Mouse (Mus musculus) large intestine, adult 2 months (tissue): ENCODE results near the gene Gm28305. TPM values are rescaled to one million over a fixed set of nuclear protein-coding genes. Genes with fewer than 3 reads are reported as not detected.

Experiments used
- DNase-seq: peaks from one replicate; pipeline ENCODE4 v3.0.0-alpha.2; 2012; ENCODE audit warnings: low read depth, low spot score
- WGBS: fragments of 180-500 bp; shearing (Covaris S2); methylation state at CpG from one replicate; pipeline ENCODE4 v1.1.7; 2018; 5-methylcytosine and 5-hydroxymethylcytosine counted together
- polyA plus RNA-seq: library from polyadenylated mRNA; depleted of rRNA; stranded (reverse); fragments of >200 nt; gene quantifications from 2 replicates; pipeline ENCODE4 v1.2.3, GENCODE M21; 2012; rRNA removed

Gm28305 gene
- not detected in 2 replicates for polyA plus RNA-seq

DNA sequence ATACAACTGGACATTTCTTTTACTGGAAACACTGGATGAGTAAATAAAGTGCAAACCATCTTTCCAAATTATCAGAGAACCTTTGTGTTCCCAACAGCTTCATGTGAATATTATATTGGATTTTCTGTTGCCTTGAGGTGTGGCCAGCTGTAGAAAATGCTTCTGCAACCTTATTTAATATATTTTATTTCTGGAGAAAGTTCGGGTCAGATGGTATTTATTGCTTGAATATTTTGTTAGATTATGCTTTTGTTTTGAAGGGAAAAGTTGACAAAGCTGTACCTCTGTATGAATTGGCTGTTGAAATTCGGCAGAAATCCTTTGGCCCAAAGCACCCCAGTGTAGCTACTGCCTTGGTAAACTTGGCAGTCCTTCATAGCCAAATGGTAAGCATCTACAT lies at the start of gene Gm28305:
Gene Gm28305, plus strand, starts transcription at position 301 of the 400 bp plus-strand sequence.
- no peak for DNase-seq
- 66% methylated on average over 2 of the region's 2 CpGs for WGBS

DNA sequence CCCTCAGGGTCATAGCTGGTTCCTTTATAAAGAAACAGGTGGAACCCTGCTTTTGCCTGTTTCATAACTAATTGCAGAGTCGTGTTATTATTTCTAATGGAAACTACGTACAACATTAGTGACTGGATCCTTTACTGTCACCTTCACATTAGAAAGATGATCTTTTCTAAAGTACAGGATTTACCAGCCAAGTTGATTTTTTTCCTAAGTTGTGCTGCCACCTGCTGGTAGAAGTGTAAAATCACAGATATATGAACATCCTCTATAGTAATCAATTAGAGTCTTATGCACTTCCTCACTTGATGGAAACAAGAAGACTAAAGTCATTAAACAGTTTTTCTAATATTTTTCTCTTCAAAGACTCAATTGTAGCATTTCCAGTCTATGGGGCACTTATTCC lies 44.0 kb upstream of the Gm28305 start:
- peak; percentile 65 for DNase-seq
- 2% methylated on average over 2 of the region's 2 CpGs for WGBS

DNA sequence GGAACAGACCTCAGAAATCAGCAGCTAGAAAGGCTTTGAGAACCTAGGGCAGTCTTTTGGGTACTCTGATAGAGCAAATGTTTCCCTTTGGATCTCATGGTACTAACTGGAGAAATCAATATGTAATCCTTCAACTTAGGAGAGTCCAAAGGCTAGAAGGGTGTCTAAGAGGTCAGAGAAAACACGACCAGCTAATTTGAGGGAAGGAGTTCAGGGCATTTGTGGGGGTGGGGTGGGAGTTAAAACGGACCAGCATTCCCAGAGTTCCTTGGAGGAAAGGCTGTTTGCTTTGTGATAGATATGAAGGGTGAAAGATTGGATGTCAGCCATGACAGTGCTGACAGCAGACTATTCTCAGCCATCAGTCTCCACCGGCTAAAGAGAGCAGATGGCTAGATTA lies 39.9 kb upstream of the Gm28305 start:
- WGBS, result 39% methylated on average over 3 of the region's 3 CpGs
- DNase-seq, result no peak

DNA sequence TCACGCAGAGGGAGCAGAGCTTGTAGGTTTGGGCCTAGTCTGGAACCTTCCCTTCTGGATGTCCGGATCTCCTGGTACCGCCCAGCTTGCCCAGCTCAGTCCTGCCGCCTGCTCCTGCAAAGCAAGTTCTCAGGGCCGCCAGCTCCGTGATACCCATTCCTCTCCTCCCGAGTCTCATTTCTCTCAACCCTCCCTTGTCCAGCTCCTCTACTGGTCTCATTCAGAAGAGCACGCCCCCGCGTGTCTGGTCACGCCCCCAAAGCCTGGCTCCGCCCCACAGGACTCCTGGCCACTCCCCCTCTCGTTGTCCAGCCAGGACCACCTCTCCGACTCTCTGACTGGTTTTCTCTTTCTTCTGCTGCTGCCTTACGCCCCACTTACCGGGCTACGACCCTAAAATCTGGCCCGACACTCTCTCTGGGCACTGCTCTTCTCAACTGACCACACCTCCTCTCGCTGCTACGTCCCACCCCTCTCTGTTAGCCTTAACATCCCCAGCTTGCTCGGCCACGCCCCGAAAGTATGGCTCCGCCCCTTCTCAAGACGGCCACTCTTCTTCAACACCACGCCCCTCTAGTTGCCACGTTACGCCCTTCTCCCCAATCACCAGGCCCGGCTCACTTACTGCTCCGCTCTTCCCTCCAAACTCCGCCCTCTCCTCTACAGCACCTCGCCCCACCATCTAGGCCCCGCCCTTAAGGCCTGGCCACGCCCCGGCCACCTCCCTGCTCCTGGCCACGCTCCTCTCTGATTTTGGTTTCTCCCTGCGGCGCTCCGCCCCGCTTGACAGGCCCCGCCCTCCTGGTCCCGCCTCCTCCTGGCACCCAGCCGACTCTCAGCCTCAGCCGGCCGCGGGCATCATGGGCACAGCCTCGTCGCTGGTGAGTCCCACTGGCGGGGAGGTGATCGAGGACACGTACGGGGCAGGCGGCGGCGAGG lies 38.3 kb upstream of the Gm28305 start, which contains the start of gene Nphp3:
Gene Nphp3, plus strand, starts transcription at position 624 of the 939 bp plus-strand sequence.
- peak; percentile 100 for DNase-seq
- WGBS, result under 1% methylated on average over 55 of the region's 55 CpGs

DNA sequence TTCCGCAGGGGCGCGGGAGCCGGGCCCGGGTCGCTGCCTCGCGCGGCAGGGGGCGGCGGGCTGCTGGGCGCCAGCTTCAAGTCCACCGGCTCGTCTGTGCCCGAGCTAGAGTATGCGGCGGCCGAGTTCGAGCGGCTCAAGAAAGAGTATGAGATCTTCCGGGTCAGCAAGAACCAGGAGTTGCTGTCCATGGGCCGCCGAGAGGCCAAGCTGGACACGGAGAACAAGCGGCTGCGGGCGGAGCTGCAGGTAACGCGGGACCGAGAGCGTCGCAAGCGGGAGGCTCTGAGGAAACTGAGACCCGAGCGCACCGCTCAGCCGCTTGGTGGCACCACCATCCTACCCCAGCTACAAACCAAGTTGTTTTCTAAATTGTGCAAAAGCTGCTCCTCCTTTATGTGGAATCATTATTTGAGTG lies 37.5 kb upstream of the Gm28305 start:
- under 1% methylated on average over 37 of the region's 37 CpGs for WGBS
- no peak for DNase-seq

DNA sequence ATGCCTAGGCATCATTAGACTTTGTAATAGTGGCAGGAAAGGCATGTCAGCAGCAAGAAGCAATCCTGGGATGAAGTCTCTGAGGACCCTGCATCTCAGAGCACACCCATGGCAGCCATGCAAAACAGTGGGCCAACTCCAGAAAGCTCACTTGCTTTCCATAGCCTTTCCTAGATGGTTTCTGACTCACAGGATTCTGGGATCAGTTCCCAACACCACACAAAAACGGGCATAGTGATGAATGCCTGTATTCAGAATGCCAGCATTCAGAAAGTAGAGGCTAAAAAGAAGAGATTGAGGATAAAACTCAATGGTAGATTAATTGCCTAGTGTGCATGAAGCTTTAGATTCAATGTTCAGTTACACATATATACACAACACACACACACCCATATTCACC lies 25.9 kb upstream of the Gm28305 start:
- WGBS, result 82% methylated on average over 1 of the region's 1 CpGs
- DNase-seq, result no peak

DNA sequence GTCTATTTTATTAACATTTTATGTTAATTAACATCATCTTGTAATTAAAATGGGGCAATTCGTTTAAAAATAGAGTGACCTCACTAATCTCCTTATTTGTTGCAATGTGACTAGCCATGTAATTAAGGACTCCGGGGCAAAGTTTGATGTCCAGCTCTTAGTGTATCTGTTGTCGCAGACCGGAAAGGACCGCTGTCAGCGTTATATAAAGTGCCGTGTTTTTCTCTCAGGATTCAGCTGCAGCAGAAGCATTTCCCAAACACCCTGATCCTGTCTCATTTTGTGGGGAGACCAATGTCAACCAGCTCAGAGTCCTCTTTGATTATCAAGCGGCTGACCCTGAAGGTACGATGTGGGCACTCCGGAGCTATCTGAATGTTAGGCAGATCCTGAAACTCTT lies 19.4 kb upstream of the Gm28305 start:
- 93% methylated on average over 10 of the region's 10 CpGs for WGBS
- no peak for DNase-seq

DNA sequence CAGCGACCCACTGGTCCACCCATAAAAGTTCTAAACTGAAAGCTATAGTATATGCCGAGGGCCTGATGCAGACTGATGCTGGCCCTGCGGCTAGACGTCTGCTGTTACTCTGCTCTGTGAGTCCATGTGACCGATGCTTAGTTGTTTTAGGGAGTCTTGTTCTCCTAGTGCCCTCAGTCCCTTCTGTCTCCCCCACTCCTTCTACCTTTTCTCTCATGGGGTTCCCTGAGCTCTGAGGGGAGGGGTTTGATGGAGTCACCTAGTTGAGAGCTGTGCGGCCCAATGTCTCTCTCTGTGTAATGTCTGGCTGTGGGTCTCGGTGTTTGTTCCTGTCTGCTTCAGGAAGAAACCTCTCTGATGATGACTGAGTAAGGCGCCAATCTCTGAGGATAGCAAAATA lies 13.3 kb upstream of the Gm28305 start:
- DNase-seq, result no peak
- 99% methylated on average over 8 of the region's 8 CpGs for WGBS

DNA sequence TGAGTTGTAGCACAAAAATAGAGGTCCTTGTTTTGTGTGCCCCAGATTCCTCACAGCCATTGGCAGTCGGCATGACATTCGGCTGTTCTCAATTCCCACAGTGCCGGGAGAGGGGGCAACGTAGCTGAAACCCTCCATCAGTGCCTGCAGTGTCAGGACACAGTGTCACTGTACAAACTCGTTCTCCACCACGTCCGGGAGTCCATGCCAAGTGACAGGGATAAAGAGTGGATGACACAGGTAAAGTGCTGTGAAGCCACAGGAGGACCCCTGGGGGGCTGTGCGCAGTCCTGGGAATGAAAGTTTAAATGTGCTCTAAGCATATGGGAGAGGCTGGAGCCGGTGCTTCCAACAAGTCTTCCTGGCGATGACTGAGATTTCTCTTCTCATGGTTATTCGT lies 10.6 kb upstream of the Gm28305 start:
- no peak for DNase-seq
- 90% methylated on average over 11 of the region's 11 CpGs for WGBS

DNA sequence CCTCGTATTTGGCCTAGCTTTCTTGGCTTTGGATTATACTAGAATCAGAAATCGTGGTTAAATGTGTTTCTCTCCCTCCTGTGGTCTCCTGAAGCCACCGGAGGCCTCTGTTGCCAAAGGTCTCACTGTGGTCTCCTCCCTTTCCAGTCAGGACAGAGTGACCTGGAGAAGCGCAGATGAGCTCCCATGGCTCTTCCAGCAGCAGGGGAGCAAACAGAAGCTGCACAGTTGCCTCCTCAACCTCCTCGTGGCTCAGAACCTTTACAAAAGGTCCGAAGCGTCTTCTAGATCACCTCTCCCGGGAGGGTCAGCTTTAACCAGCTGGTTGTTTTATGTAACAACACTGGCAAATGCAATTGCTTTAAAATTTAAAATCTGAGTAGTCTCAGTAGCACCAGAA lies 6.2 kb upstream of the Gm28305 start:
- 88% methylated on average over 8 of the region's 8 CpGs for WGBS
- DNase-seq, result no peak

DNA sequence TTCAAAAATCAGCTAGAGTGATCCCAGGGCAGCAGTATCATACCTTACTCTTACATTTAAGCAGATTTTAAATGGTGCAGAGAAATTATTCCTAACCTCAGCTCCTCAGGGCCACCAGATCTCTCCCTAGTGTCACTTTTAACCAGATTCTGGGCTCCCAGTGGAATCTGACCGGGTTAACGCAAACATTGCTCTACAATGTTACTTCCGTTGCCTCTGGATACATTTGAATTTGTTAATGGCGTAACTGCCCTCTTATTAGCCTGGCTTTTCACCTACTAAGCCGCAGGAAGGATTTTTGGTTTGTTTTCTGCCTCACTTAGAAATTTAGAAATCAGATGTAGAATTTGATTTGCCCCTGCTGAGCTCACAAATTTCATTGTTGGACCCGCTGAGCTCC lies 5.7 kb upstream of the Gm28305 start:
- DNase-seq, result no peak
- 81% methylated on average over 6 of the region's 6 CpGs for WGBS

DNA sequence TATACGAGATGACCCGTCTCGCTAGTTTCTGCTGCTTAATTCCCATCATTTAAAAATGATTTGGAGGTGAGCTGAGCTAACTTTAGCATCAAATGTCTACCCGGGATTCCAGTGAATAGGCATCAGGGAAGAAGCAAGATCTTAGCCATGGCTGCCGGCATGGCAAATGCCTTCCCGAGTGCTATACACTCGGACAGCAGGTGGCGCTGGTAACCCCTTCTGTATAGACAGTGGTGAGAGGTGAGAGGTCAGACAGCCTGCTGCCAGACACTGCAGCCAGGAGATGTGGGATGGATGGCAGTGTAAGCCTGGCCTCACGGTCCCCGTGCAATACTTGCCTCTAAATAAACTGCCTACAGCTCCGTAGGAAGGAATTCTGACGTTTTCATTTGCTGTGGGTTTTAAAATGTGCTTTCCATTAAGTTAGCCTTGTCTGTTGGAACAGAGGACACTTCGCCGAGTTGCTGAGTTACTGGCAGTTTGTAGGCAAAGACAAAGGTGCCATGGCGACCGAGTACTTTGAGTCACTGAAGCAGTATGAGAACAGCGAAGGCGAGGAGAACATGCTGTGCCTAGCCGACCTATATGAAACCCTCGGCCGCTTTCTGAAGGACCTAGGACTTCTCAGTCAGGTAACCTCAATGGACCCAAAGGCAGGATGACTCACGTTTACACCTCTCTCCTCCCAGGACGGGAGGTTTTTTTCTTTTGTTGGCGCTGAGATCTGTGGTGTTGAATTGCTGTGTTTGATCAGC lies 5.0 kb upstream of the Gm28305 start:
- 48% methylated on average over 24 of the region's 24 CpGs for WGBS
- peak; percentile 48 for DNase-seq

DNA sequence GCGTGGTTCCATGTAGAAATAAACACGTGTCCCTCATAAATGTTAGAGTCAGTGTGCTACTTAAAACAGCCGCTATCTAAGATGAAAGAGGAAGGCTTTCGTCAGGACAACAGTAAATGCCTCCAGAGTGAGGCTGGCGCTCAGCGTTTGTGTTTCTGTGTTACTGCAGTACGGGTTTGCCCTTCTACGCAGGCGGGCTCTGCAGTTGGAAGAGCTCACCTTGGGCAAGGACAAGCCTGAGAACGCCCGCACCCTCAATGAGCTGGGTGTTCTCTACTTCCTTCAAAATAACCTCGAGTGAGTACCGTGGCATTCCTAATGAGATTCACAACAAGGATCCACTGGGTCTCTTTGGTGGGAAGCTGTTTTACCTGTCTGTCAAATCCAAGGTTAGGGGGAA lies 2.2 kb upstream of the Gm28305 start:
- WGBS, result 79% methylated on average over 13 of the region's 13 CpGs
- no peak for DNase-seq

DNA sequence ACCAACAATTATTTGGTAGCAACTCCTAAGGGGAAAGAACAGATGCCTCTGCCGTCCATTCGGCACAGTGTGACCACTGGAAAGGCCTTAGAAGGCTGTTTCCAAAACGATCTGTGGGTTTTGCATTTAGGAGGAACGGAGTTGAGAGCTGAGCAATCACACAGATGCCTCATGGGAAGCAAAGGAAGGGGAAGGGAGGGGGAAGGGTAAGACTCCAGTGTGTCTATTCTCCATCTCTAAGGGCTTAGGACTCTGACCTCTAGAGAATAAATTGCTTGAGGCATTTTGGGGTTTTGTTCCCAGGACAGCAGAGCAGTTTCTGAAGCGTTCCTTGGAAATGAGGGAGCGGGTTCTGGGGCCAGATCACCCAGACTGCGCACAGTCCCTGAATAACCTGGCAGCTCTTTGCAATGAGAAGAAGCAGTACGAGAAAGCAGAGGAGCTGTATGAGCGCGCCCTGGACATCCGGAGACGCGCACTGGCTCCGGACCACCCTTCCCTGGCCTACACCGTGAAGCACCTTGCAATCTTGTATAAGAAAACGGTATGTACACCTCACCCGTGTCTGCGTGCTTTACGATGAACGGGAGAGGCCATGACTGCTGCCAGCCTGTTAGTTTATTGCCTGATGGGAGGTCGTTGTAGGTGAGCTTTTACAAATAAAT lies 1.3 kb upstream of the Gm28305 start:
- 82% methylated on average over 21 of the region's 21 CpGs for WGBS
- DNase-seq, result no peak

DNA sequence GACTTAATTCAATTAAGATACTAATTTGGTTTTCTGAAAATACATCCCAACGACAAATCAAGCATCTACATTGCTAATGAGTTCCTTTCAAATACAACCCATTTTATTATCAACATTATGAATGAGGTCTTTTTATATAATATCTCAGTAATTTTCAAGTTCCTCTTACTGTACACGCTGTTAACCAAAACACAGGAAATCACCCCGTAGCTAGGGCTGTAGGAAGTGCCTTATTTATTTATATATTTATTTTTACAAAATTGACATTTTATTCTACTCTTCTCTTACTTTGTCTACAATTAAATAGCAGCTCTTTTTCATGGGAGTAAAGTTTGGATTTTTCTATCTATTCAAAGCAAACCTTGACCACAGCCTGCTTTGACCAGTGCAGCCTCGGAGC lies 720 bp upstream of the Gm28305 start:
- WGBS, result 80% methylated on average over 4 of the region's 4 CpGs

DNA sequence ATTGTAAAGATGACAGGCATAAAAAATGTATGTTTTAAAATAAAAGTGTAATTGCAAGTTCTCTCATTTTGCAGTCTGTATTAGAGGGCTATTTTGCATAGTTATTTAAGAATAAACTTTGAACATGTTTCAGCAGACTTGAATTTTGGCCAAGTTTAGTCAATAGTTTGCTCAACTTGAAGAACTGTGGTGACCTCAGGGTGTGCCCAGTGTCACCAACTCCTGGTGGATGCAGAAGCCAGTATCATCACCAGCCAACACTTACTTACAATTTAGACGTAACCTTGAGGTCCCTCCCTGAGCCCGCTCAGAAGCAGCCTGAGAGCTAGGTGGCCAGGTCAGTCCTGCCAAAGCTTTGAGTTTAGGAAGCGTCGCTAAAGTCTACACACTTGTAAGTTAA lies 3.2 kb downstream of the Gm28305 start:
- WGBS, result 78% methylated on average over 4 of the region's 4 CpGs
- no peak for DNase-seq

More for the DNA sequence above, 720 bp upstream of the Gm28305 start:
- no peak for DNase-seq

DNA sequence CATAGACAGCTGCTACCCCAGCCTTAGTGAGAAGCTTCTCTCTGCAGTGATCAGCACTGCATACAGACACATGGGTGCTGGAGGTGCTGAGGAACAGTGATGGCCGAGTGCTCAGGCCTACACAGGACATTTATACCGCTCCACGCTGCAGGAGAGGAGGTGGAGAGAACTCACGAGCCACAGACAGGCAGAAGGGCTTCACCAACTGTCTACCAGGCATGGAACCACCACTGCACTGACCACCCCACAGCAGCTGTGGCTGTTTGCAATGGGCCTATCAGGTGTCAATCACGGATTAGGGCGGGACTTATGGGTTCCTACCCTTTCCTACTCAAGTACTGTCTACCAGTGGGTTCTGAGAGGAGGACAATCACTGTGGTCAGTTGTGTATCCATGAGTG lies 10.6 kb downstream of the Gm28305 start:
- WGBS, result 90% methylated on average over 6 of the region's 6 CpGs
- DNase-seq, result no peak

DNA sequence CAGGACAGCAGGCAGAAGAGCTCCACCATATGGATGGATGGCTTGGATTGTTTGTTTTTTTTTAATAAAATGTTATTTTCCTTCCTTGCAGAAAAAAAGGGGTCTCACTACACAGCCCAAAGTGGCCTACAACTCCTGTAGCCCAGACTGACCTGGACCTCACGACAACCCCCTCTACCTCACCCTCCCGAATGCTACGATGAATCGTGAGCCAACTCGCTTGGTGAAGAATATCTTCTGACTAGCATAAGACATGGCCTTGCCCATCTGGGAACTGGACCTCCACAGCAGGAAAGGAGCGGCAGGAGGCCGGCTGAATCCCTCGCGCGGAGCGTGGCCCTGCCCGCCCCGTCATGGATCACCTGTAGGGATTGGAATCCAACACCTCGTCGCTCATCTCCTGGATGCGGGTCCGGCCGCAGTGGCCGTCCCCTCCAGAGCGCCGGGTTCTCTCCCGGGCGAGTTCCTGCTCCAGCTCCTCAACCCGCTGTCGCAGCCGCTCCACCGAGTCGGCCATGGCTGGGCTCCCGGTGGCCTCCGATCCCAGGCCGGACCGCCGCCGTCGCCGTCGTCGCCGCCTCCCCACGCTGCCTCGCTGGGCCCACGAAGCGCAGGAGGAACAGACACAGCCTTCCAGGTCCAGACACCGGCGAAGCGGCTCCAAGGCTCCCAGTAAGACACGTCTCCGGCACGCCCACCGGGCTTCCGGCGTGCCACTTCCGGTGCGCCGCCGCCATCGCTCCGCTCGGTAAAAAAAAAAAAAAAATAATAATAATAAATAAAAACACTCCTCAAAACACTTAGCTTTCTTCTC lies 22.2 kb downstream of the Gm28305 start, which contains the start of gene Uba5:
Gene Uba5, minus strand, starts transcription at position 705 of the 814 bp plus-strand sequence.
- DNase-seq, result no peak
- under 1% methylated on average over 59 of the region's 59 CpGs for WGBS

DNA sequence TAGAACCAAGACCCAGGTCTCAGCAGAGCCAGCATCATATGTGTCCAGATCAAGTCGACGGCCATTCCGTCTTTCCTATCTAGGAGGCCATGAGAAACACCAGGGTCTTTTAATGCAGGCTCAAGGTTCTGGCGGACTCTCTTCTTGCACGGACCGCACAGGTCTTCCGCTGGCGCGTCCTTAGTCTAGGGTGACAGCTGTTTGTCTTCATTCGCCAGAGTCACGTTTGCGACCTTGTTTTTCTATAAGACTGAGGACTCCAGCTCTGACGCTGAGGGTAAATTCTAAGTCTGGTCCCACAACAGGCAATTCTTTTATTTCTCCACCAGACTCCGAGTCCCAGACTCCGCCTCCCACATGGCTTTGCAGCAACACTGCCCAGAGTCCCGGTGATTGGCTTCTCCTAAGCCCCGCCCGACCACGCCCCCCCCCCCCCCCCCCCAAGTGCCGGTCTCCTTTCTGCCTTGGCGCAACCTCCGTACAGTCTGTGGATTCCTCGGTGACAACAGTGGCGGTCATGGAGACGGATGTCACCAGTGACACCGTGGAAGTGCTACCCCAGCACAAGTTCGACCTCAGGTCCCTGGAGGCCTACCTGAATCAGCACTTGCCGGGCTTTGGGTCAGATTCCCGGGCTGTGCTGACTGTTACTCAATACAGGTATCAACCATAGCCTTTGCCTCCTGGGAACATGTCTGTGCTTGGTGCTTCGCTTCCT lies 22.9 kb downstream of the Gm28305 start, which contains the start of gene Acad11:
Gene Acad11, plus strand, starts transcription at position 134 of the 718 bp plus-strand sequence.
- peak; percentile 82 for DNase-seq
- WGBS, result under 1% methylated on average over 30 of the region's 30 CpGs
